Mouse (Mus musculus): ENCODE results near the gene Dcaf17. TPM values are rescaled to one million over a fixed set of nuclear protein-coding genes. Genes with fewer than 3 reads are reported as not detected.

The Dcaf17 gene
- 29.6 and 31.8 TPM in 2 replicates for polyA plus RNA-seq (2016; fragmentation: Nextera tagmentation; extraction: Ambion mirVana)

DNA sequence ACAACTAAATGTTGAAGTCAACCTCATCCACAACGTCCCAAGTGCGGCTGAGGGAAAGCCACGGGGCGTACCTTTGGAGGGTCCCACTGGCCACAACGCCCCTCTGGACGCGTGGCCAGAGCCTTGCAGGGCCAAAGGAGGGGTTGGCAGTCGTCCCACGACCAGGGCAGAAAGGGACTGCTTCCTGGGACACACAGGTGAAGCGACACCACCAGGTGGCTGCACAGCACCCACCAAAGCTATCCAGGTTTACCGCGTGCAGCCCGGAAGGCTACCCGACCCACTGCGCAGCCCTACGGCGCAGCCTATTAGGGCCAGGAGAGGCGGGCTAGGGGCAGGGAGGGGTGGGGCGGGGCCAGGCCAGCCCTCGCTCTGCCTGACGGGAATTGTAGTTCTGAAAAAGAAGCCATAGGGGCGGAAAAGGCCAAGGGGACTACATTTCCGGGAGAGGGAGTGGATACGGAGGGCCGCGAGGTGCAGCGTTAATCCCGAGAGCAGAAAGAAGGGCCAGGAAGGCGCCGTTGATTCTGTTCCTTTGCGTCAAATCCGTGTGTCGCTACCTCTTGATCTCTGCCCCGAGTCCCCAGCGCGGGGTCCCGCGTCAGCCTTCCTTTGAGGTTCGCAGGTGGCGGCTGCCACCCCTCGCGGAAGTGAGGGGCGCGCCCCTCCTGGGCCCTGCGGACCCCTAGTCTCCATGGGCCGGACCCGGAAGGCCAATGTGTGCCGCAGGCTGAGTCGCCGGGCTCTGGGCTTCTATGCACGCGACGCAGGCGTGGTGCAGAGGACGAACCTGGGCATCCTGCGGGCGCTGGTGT is at the start of gene Dcaf17, which contains the start of gene Mettl8:
Gene Dcaf17 (plus strand): TSS at position 29 of the 815 bp plus-strand sequence.
Gene Mettl8 (minus strand): TSS at position 284 of the 815 bp plus-strand sequence.
- ATAC-seq (ENCODE audit: insufficient number of reproducible peaks, insufficient read depth, low FRiP score, low TSS enrichment), result peak; percentile 97
- under 1% methylated on average over 57 of the region's 57 CpGs for WGBS

DNA sequence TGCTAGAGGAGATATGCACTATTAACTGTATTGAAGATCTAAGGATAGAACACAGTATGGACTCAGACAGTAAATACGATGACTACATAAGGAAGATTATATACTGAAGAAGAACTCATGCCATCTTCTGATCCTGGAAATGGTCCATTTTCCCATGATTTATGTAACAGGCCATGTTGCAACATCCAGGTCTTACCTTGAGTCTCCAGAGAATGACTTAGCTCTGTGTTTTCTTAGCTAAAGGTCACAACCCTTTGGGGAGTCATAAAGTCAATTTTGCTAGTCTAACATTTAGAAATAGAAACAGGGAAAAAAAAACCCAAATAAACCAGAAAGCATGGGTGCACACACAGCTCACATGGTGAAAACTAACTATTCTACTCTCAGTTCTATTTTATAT is 43.3 kb upstream of the Dcaf17 start:
- no peak overlapping the region for H3K27ac ChIP-seq
- H3K4me3 ChIP-seq, result no peak overlapping the region
- no peaks in the 10 kb centered on the region for H3K36me3 ChIP-seq
- no peak overlapping the region for H3K9ac ChIP-seq
- H3K4me2 ChIP-seq (replicated peaks), result no peak overlapping the region
- H3K27me3 ChIP-seq, result no peaks in the 10 kb centered on the region
- 100% methylated on average over 1 of the region's 1 CpGs for WGBS
- no peaks in the 10 kb centered on the region for H3K9me3 ChIP-seq
- no peak for ATAC-seq (ENCODE audit: insufficient number of reproducible peaks, insufficient read depth, low FRiP score, low TSS enrichment)
- H3K4me1 ChIP-seq, result no peaks in the 10 kb centered on the region

More for the DNA sequence above, at the start of gene Dcaf17, which contains the start of gene Mettl8:
- peaks cover 6% of the 10 kb centered on the region for H3K36me3 ChIP-seq
- peak within 1 kb of the TSS; percentile 78 for H3K9ac ChIP-seq
- H3K4me2 ChIP-seq (replicated peaks), result peak within 1 kb of the TSS; percentile 60
- 0 out of 2 replicates have a peak, but pooled peaks cover 5% of the 10 kb centered on the region for H3K4me1 ChIP-seq
- no peaks in the 10 kb centered on the region for H3K27me3 ChIP-seq
- H3K27ac ChIP-seq, result peak within 1 kb of the TSS; percentile 92
- no peaks in the 10 kb centered on the region for H3K9me3 ChIP-seq
- peak within 1 kb of the TSS; percentile 69 for H3K4me3 ChIP-seq

DNA sequence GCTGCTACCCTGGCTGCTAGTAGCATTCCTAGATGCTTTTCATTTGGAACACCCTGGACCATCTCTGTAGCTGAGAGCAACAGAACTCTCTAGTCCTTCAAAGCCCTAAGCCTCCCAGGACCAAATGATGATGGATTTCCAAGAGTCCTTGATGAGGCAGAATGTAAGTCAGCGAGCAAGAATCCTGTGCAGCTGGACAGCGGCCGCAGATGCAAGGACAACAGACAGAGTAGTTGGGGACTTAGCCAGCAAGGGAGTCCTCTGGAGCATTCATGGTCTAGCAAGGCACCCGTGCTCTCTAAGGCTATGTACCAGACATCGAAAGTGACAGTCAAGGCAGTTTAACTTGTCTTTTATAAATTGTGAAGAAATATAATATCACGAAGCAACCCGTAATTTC is 41.6 kb upstream of the Dcaf17 start:
- H3K4me1 ChIP-seq, result no peaks in the 10 kb centered on the region
- H3K4me3 ChIP-seq, result no peak overlapping the region
- ATAC-seq (ENCODE audit: insufficient number of reproducible peaks, insufficient read depth, low FRiP score, low TSS enrichment), result no peak
- H3K27me3 ChIP-seq, result no peaks in the 10 kb centered on the region
- WGBS, result 92% methylated on average over 7 of the region's 7 CpGs
- H3K9me3 ChIP-seq, result no peaks in the 10 kb centered on the region
- H3K4me2 ChIP-seq (replicated peaks), result no peak overlapping the region
- H3K27ac ChIP-seq, result no peak overlapping the region
- no peak overlapping the region for H3K9ac ChIP-seq
- H3K36me3 ChIP-seq, result no peaks in the 10 kb centered on the region

DNA sequence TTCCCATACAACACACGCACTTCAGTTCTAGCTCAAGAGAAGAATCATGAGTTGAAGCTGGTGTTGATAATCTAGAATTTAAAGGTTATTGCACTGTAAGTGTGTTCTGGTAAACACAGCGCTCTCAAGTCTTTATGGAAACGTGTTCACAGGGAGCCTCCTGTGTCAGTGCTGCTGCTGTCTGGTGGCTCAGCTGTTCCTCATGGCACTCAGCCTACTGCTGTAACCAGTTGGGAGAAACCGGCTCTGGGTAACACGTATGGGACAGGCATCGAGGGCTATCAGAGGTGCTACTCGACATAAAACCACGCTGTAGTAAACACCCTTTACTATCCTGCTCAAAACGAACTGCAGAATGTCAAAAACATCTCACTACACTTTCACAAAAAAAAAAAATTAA is 35.9 kb upstream of the Dcaf17 start:
- H3K9me3 ChIP-seq, result no peaks in the 10 kb centered on the region
- H3K36me3 ChIP-seq, result no peaks in the 10 kb centered on the region
- H3K27ac ChIP-seq, result no peak overlapping the region
- no peak for ATAC-seq (ENCODE audit: insufficient number of reproducible peaks, insufficient read depth, low FRiP score, low TSS enrichment)
- H3K27me3 ChIP-seq, result no peaks in the 10 kb centered on the region
- H3K4me3 ChIP-seq, result no peak overlapping the region
- WGBS, result 76% methylated on average over 9 of the region's 9 CpGs
- H3K9ac ChIP-seq, result no peak overlapping the region
- H3K4me1 ChIP-seq, result no peaks in the 10 kb centered on the region
- H3K4me2 ChIP-seq (replicated peaks), result no peak overlapping the region

DNA sequence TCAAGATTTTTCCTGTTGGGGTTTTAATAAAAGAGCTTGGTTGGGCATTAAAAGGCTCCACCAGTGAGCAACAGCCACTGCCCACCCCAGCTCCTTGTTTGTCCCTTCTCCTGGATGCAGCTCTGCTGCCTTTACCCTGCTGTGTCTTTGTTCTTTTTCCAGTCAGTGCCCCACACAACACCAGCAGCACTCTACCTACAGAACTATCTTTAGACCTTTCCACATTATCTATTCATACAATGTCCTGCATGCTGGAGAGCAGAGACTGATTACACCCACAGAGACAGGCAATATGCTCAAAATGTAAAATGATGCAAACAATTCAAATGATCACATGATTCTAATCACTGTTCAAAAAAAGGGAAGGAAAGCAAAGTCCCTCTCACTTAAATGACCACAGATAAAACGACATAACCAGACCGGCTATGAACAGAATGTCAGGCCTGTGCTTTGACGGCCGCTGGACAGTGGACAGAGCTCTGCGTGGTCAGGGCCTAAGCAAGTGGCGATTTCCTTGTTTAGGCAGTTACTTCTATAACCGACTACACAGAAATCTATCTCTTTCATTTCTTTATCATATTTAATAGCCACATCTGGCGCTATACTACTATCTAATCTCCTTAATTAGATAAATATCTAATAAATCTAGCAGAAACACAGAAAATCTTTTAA is 35.3 kb upstream of the Dcaf17 start:
- H3K27me3 ChIP-seq, result no peaks in the 10 kb centered on the region
- WGBS, result 74% methylated on average over 8 of the region's 8 CpGs
- H3K4me2 ChIP-seq (replicated peaks), result no peak overlapping the region
- ATAC-seq (ENCODE audit: insufficient number of reproducible peaks, insufficient read depth, low FRiP score, low TSS enrichment), result no peak
- H3K36me3 ChIP-seq, result no peaks in the 10 kb centered on the region
- no peak overlapping the region for H3K27ac ChIP-seq
- H3K4me1 ChIP-seq, result no peaks in the 10 kb centered on the region
- no peak overlapping the region for H3K4me3 ChIP-seq
- H3K9me3 ChIP-seq, result no peaks in the 10 kb centered on the region
- H3K9ac ChIP-seq, result no peak overlapping the region

DNA sequence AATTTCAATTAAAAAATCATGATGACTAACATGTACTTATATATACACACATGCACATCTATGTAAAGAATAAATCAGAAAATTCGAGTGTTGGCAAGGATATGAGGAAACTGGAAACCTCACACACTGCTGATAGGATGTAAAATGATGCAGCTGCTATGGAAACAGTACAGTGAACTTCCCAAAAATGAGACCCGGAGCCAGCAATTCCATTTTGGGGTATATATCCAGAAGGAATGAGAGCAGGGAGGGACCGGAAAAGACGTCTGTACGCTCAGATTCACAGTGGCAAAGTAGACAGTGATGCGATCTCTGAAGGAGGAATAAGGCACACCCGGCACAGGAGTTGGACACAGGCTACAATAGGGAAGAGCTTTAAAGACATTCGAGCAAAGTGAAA is 34.5 kb upstream of the Dcaf17 start:
- 83% methylated on average over 8 of the region's 8 CpGs for WGBS
- H3K4me2 ChIP-seq (replicated peaks), result no peak overlapping the region
- ATAC-seq (ENCODE audit: insufficient number of reproducible peaks, insufficient read depth, low FRiP score, low TSS enrichment), result no peak
- H3K27ac ChIP-seq, result no peak overlapping the region
- H3K36me3 ChIP-seq, result no peaks in the 10 kb centered on the region
- H3K9me3 ChIP-seq, result no peaks in the 10 kb centered on the region
- H3K4me3 ChIP-seq, result no peak overlapping the region
- H3K27me3 ChIP-seq, result no peaks in the 10 kb centered on the region
- no peak overlapping the region for H3K9ac ChIP-seq
- 0 out of 2 replicates have a peak, but pooled peaks cover under 1% of the 10 kb centered on the region for H3K4me1 ChIP-seq

DNA sequence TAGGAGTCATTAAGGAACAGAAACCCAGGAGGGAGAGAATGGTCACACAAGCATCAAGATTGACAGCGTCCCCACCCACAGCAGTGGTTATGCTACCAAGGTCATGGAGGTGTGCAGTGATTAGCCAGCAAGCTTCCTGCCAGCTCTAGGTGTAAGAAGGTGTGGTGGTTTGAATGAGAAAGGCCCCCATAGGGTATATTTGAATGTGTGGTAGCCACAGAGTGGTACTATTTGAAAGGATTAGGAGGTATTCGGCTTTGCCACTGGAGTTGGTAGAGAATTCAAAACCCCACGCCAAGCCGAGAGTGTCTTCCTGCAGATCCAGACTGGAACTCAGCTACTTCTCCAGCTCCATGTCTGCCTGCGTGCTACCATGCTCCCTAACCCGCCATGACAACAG is 32.1 kb upstream of the Dcaf17 start:
- no peak overlapping the region for H3K4me3 ChIP-seq
- WGBS, result 90% methylated on average over 6 of the region's 6 CpGs
- no peaks in the 10 kb centered on the region for H3K36me3 ChIP-seq
- H3K9me3 ChIP-seq, result no peaks in the 10 kb centered on the region
- no peak for ATAC-seq (ENCODE audit: insufficient number of reproducible peaks, insufficient read depth, low FRiP score, low TSS enrichment)
- H3K27ac ChIP-seq, result no peak overlapping the region
- no peak overlapping the region for H3K4me2 ChIP-seq (replicated peaks)
- no peaks in the 10 kb centered on the region for H3K27me3 ChIP-seq
- H3K9ac ChIP-seq, result no peak overlapping the region
- 0 out of 2 replicates have a peak, but pooled peaks cover 10% of the 10 kb centered on the region for H3K4me1 ChIP-seq

DNA sequence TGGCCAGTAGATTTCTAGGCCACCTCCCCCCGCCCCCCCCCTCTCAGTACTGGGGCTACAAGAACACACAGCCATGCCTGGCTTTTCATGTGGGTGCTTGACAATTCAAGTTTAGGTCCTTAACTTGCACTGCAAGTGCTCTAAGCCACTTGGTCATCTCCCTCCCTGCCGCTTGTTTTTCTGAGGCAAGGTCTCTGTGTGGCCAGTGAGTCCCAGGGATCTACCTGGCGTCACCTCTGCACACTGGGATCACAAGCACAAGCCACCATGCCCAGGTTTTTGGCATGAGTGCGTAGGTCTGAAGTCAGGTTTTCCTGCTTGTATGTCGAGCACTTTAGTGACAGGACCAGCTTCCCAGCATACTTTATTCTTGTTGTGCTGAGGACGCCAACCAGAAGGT is 31.1 kb upstream of the Dcaf17 start:
- H3K4me2 ChIP-seq (replicated peaks), result no peak overlapping the region
- no peak overlapping the region for H3K27ac ChIP-seq
- 92% methylated on average over 6 of the region's 6 CpGs for WGBS
- no peak overlapping the region for H3K9ac ChIP-seq
- H3K4me3 ChIP-seq, result no peak overlapping the region
- H3K36me3 ChIP-seq, result no peaks in the 10 kb centered on the region
- ATAC-seq (ENCODE audit: insufficient number of reproducible peaks, insufficient read depth, low FRiP score, low TSS enrichment), result no peak
- no peaks in the 10 kb centered on the region for H3K9me3 ChIP-seq
- H3K4me1 ChIP-seq, result 0 out of 2 replicates have a peak, but pooled peaks cover 10% of the 10 kb centered on the region
- H3K27me3 ChIP-seq, result no peaks in the 10 kb centered on the region

DNA sequence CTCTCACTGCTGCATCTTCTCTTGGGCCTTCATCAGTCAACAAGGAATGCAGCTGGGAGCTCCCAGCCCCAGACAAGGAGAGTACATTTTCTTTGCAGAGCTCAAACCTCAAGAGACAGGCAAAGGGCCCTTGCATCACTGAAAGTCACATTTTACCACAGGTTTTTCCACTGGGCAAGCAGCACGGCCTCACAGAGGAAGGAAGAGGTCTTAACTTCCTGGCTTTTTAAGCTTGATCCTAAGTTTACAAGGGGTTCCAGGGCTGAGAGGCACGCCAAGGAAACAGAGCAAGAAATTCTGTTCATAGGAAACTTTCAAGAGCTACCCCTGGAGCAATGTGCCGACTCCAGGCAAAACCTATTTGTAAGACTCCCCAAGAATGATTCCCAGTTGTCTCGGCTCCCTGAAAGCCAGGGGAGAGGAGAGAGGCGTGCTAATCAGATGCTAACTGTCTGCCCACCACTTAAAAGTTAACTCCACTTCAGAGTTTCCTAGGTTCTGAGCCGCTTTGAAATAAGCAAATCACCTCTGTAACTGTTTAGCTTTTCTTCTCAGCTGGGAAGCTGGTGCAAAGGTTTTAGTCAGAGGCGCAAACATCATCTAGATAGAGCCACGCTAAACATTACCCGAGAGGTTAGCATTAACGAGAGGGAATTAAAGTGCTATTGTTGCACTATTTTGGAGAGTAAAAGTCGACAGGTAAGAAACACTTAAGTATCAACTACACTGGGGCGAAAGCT is 29.4 kb upstream of the Dcaf17 start:
- no peak for ATAC-seq (ENCODE audit: insufficient number of reproducible peaks, insufficient read depth, low FRiP score, low TSS enrichment)
- 0 out of 2 replicates have a peak overlapping the region, but pooled peaks have one; percentile 1 for H3K4me2 ChIP-seq (replicated peaks)
- H3K27me3 ChIP-seq, result no peaks in the 10 kb centered on the region
- no peaks in the 10 kb centered on the region for H3K36me3 ChIP-seq
- H3K9me3 ChIP-seq, result no peaks in the 10 kb centered on the region
- no peak overlapping the region for H3K4me3 ChIP-seq
- peak overlapping the region; percentile 30; the same call in 1 of the 2 replicates for H3K27ac ChIP-seq
- 0 out of 2 replicates have a peak, but pooled peaks cover 10% of the 10 kb centered on the region for H3K4me1 ChIP-seq
- H3K9ac ChIP-seq, result no peak overlapping the region
- 32% methylated on average over 12 of the region's 12 CpGs for WGBS

DNA sequence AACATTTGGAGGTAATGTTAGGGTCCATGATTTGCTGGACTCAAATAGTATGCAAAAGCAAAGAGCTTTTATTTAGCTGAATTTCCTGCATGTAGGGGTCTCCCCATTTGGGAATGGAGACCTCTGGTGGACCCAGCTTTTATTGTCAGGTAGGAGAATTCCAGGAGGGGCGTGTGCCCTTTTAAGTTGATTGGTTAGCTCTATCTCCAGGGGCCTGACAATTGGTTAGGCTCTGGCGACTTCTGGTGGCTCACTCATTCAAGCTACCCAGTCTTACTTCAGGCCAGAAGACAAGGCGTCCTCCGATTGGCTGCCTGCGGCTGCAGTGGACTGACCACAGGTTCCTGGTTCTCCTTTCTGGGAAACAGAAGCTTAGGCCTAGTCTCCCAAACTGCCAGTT is 28.3 kb upstream of the Dcaf17 start:
- H3K4me1 ChIP-seq, result 0 out of 2 replicates have a peak, but pooled peaks cover 13% of the 10 kb centered on the region
- ATAC-seq (ENCODE audit: insufficient number of reproducible peaks, insufficient read depth, low FRiP score, low TSS enrichment), result no peak
- 30% methylated on average over 5 of the region's 5 CpGs for whole genome bisulfite sequencing
- H3K4me2 ChIP-seq (replicated peaks), result no peak overlapping the region
- H3K9me3 ChIP-seq, result no peaks in the 10 kb centered on the region
- H3K9ac ChIP-seq, result no peak overlapping the region
- H3K4me3 ChIP-seq, result no peak overlapping the region
- no peak overlapping the region for H3K27ac ChIP-seq
- no peaks in the 10 kb centered on the region for H3K36me3 ChIP-seq
- H3K27me3 ChIP-seq, result no peaks in the 10 kb centered on the region

DNA sequence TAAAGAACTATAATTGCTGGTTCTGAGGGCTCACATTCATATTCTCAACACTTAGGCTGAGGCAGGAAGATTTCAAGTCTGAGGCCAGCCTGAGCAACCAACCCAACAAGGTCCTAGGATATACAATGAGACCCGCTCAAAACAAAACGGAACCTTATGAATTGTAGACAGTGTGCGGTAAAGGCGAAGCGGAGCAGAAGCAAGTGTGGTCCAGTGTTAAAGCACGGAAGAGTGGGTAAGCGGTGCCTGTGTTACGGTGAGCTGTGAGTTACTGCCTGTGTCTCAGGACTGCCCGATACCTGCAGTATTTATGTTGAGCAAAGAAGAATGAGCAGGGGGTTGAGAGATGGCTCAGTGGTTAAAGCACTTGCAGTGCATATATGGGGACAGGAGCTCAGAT is 27.5 kb upstream of the Dcaf17 start:
- 97% methylated on average over 9 of the region's 9 CpGs for WGBS
- Histone ChIP-seq H3K9ac (no peak overlapping the region), H3K4me1 (0 out of 2 replicates have a peak, but pooled peaks cover 13% of the 10 kb centered on the region), H3K27me3 (no peaks in the 10 kb centered on the region), H3K9me3 (no peaks in the 10 kb centered on the region), H3K27ac (no peak overlapping the region), H3K4me3 (no peak overlapping the region), H3K4me2 (replicated peaks) (no peak overlapping the region), H3K36me3 (no peaks in the 10 kb centered on the region)
- ATAC-seq (ENCODE audit: insufficient number of reproducible peaks, insufficient read depth, low FRiP score, low TSS enrichment), result no peak
